Mouse (Mus musculus): ENCODE data around the gene Gm436.

The Gm436 gene

DNA sequence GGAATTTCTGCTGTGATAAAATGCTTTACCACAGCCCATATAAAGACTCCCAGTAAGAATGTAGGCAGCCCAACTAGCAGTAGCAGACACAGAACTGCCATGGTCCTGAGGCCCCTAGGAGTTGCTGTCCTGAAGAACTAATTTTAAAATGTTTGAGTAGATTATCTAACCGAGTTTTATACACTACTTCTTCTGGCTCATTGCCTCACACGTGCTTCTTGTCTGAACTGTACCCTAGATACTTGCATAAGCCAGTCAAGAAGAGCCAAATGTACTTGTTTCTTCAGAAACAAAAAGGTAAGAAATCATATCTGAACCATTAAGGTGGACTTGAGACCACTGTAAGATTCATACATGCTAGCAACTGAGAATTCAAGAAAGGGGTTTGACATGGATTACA, at the start of gene Gm436:
Gene Gm436 (minus strand): TSS at position 101 of the 400 bp plus-strand sequence.
- no peak for DNase-seq (ENCODE audit: low spot score)

DNA sequence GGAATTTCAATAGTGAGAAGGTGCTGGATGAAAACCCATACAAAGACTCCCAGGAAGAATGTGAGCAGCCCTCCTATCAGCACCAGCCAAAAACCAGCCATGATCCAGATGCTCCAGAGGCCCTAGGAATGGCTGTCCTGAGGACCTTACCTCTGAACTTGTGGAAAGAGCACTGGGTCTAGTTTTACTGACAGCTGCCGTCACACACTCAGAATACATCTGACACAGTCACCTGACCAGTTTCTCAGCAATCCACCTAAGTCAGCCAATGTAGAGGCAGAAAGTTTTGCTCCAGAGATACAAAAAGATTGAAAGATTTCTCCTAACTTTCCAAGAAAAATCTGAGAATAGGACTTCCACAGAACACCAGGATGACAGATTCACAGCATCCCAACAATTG, 35.1 kb upstream of the Gm436 start, which contains the start of gene Gm13178:
Gene Gm13178 (minus strand): TSS at position 101 of the 400 bp plus-strand sequence.
- DNase-seq (ENCODE audit: low spot score), result no peak

DNA sequence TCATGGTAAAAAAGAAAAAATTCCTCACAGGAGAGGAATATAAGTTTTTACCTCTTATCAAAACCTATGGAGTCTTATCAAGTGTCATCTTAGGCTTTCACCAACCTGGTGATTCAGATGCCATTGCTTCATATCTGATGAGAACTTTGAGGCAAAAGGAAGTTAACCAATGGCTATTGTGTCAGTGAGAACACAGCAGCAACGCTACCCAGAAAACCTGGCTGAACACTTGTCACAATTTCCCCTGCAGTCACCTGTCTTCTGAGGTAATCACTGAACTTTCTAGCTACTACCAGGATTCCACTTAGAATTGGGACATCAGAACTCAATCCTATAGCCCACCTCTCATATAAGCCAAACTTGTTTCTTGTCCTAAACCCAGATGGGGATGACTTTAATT, 33.5 kb upstream of the Gm436 start:
- no peak for DNase-seq (ENCODE audit: low spot score)

DNA sequence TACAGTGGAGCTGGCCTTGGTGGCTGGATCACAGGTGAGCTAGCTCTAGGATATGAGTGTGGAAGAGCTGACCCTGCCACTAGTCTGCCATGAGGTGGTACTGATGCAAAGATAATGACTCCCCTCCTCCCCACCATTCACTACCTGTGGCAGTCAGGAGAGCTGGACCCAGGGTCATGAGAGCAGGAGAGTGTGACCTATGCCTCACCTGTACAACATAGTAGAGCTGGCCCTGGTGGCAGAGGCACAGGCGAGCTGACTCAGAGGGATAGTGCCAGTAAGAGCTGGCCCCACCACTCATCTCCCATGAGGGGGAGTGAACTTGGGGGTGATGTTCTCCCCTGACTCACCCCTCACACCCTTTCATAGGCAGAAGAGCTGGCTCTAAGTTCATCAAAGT, 32.1 kb upstream of the Gm436 start:
- no peak for DNase-seq (ENCODE audit: low spot score)

DNA sequence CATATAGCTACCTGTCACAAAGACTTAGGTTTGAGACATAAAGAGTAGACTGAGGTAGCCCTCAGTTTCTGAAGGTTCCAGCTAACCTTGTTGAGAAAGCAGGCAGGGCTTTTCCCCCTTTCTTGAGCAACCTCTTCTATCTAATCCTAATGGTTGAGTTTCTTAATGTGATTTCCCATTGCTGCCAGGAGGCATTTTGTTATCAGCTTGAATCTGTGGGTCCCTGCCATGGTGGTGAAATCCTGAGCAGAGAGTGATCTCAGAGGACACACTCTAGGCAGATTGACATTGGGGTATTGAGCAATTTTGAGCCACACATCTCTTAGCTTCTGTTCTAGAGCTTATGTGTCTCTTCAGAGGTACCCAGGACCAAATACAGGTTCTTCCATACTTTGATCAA, 47.9 kb downstream of the Gm436 start:
- DNase-seq (ENCODE audit: low spot score), result no peak

Data from urinary bladder, postnatal 10 days (tissue).